Mouse (Mus musculus) kidney, adult 2 months (tissue): ENCODE results near the gene B230217C12Rik.

Experiments used
- CTCF ChIP-seq: fragments of 200-500 bp; conservative IDR thresholded peaks from 2 replicates; pipeline ENCODE4 v1.5.1; 2011; ENCODE audit warnings: low read depth, mild to moderate bottlenecking, control low read depth, low read length, moderate library complexity, mixed read lengths; ENCODE audit not compliant: insufficient read depth, insufficient read length
- POLR2A ChIP-seq: fragments of 200-500 bp; IDR thresholded peaks from one replicate; pipeline ENCODE4 v1.6.1; 2011; ENCODE audit warnings: low read depth, low read length, control low read depth

DNA sequence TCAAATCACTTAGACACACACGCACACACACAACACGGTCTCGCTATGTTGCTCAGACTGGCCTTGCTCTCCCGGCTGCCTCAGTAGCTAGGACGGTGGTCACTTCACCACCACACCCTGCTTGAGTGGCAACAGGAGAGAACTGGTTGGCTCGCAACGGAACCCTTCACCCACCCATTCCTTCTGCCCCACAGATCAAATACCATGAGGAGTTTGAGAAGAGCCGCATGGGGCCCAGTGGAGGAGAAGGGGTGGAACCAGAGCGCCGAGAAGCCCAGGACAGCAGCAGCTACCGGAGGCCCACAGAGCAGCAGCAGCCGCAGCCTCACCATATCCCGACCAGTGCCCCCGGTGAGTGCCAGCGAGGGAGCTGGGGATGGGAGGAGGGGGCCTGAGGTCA, 7.2 kb upstream of the B230217C12Rik start:
- no peak for TF ChIP-seq POLR2A
- no peak for TF ChIP-seq CTCF
